Mouse (Mus musculus): ENCODE measurements around the gene Sirt5.

Sirt5 gene

DNA sequence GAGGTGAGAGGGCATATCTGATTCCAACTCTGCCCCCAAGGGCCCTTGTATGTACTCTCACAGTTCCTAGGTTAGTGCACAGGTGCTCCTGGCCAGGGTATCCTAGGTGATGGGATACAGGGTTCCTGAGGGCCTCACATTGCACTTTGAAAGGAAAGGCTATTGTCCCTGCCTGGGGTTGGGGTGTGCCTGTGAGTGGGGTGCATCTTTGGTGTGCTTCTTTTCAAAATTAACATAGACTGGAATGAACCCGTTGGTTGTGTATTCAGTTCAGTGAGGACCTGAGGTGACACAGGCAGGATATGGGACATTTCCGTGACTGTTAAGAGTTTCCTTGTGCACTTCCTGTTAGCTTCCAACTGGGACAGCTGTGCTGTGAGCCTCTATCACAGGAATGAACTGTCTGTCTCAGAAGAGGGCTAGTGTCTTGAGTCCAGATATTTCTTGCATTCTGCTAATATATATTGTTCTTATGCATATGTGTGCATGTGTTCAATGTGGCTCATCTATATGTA is 9.7 kb downstream of the Sirt5 start:
- DNase-seq = no peak

DNA sequence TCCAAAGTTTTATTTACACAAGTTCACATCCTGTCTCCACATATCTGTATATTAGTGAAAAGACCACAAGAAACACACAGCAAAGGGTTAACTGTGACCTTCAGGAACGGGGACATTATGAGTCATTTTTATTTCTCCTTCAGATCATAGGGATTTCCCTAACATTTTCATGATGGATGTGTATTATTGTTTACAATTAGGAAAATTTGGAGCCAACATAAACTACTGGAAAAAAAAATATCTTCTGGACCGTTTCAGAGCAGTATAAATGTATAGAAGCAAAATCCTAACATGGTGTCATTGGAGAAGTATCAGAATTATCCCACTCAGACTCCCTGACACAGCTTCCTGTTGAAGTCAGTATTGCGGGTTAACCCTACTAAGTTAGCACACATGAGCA is 14.7 kb downstream of the Sirt5 start:
- DNase-seq = no peak

DNA sequence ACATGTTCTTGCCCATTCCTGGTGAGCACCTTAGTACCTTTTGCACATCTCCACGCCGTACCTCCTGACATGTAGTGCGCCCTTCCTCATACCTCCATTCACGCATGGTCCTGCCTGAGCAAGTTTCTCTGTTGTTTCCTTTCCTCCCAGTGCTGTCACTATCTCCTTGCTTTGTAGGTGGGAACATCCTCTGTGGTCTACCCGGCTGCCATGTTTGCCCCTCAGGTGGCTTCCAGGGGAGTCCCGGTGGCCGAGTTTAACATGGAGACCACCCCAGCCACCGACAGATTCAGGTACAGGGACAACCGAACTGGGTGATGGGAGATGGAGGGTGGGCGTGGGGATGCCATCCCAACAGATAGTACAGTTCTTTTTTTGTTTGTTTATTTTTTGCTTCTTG is 20.0 kb downstream of the Sirt5 start:
- no peak for DNase-seq

DNA sequence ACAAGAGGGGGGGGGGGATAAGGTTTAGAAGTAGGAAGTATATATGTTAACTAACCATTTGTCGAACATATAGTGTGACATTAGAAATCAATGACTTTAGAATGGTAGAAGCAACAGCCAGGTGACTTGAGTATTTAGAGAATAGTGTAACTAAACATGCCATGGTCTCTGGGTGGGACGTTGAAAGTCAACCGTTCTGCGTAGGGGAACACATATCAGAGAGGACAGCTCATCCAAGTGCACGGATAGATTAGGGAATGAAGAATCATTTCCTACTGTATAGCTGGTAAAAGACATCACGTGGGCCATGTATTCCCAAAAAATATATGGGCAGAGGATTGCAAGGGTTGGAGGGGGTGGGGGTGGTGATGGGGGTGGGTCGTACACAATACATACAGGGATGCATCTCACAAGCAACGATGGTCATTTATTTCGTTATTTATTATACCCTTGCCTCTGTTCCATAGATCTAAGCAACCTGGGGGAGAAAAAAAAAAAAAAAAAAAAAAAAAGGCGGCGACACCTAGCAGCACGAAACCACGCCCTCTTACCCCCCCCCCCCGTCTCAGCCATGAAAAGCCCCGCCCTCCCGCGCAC is 32.5 kb downstream of the Sirt5 start:
- peak in 1 of 2 experiments; percentile 26 for DNase-seq

DNA sequence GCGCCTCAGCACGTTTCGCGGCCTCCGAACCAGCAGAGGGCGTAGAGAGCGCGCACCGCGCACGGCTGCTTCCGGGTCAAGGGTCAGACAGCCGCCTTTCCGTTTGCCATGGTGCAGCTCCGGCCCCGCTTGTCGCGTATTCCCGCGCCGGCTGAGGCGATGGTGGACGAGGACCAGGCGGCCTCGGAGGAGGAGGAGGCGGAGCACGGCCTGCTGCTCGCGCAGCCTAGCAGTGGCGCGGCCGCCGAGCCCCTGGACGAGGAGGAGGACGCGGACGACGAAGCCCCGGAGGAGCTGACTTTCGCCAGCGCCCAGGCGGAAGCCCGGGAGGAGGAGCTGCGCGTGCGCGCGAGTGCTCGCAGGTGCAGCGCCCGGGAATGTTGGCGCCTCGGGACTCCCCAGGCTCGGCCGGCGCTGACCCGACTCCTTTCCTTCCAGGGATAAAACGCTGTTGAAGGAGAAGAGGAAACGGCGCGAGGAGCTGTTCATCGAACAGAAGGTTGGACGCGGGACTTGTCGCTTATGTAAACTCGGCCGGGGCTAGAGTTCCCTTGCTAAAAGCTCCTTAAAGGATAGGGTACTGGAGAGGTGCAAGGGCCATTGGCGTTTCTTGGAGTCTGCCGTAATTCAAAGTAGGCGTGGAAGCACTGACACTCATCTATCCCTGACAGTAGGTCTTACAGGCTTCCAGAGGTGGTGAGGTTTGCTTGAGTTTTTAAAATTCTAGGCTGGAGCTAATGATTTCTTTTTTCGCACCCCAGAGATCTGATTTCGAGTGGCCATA is 33.2 kb downstream of the Sirt5 start, which contains the start of gene Nol7:
Gene Nol7 (plus strand): TSS at position 94 of the 784 bp plus-strand sequence.
- DNase-seq = peak; percentile 98 to 99

DNA sequence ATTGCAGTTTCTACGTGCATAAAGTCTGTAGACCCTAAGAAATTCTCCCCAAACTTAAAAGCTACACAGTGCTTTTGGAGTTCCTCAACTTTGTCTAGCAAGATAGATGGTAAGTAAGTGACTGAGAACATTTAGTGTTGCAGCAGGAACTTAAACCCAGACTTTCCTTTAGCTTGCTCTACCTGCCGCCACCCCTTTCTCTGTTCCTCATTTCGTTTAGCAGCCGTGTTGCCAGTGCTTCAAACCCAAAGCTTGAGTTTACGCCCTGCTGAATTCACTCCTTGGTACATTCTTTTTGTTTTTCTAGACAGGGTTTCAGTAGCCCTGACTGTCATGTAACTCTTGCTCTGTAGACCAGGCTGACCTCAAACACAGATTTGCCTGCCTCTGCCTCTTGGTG is 34.3 kb downstream of the Sirt5 start:
- no peak for DNase-seq

DNA sequence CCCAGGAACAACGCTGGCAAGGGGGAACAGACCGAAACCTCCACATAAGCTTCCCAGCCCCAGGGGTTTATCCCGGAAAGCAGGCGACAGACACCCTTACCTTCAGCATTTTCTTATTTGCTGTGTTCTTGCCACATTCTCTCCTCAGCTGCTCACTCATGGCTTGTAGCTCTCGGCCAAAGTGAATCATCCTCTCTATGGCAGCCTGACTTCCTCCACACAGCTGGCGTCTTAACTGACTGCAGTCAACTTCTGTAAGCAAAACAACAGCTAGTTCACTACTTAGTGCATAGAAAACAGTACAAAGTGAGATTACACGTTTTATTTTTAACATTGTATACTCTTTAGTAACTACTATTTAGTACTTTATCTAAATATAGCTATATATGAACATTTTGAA is 47.0 kb downstream of the Sirt5 start:
- DNase-seq = no peak

DNA sequence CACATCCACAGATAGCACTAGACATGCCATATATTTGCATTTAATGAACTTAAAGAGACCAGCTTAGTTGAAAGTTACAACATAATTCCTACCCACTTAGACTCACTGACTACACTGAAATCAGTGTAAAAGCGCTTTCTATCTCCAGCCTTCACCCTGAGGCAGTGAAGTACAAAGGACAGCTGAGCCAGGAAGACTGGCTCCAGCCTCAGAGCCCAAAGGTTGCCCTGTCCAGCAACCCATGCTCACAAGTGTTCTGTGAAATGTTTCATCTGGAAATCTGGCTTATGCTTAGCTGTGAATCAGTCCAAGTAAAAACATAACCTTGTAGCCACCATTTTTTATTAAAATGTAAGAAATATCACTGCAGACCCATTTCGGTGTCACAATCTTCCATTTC is 48.3 kb downstream of the Sirt5 start:
- DNase-seq = no peak

DNA sequence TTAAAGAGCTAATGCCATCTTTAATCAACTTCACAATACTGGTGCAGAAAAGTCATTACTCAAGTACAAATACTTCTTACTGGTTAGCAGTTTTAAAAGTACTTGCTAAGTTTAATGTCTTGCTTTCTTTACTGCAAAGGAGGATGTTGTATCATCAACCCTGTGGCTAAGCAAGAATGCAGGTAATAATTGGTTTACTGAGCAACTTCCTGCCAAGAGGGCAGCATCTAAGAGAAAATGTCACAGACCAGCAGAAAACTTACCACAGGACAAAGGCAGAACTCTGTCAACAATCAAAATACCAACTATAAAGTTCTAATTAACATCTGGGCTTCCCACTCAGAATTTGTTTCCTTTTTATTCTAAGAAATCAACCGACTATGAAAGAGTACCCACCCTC is 50.0 kb downstream of the Sirt5 start:
- no peak for DNase-seq

DNA sequence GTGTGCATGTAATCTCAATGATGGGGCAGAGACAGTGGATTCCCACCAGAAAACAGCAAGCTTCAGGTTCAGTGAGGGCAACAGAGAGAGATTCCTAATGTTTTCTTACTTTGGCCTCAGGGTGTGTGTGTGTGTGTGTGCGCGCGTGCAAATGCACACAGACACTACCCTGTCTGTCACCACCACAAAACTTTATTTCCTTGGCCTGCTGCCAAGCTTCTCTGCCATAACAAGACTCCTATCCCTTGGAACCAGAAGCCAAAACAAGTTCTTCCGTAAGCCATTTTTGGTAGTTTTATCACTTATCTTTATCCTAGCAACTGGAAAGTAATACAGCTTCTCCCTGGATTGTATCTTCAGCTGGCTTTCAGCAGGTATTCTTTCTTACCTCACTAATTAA is 63.1 kb downstream of the Sirt5 start:
- DNase-seq = no peak

DNA sequence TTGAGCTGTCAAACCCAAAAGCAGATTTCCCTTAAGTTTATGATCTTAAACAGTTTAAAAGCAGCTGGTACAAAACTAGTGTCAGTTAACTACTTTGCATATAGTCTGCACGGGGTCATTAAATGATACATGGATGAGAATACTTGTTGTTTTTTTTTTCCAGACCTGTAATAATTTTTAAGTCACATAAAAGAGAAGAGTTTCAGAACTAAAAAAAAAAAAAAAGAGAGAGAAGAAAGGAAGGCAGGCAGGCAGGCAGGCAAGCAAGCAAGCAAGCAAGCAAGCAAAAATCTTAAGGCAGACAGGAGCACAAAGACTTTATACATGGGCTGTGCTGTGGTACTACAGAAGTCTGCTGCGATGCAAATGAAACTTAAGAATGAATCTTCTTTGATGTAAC is 68.1 kb downstream of the Sirt5 start:
- no peak for DNase-seq

DNA sequence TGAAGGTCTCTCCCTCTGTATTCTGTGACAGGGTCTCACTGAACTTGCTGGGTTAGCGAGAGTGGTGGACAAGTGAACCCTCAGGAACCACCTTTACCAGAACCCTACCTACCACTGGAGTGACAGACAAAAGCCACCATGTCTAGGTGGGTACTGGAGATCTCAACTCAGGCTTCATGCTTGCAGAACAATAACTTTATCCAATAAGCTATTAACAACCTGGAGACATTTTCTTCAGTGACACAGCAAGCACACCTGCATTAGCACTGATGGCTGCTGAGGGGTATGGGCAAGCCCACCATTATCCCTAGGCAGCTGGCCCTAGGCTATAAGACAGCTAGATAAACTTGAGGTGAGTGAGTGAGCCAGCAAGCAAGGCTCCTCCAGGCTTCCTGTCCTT is 75.1 kb downstream of the Sirt5 start:
- DNase-seq = no peak

DNA sequence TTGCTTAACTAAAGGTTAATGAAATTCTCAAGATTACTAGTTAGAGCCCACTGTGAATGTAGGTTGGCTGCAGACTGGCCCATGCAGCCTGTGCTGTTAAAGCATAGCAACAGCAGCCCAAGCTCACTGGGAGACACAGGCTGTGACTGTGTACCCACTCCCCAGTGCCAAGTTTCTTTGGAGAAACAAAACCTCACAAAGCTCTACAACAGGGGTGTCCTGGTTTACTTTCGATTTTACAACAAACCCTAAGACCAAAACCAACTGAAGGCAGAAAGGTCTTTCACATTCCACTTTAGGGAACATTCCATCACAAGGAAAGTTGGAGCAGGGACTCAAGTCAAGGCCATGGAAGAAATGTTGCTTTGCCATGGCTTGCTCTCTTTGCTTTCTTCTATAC is 77.3 kb downstream of the Sirt5 start:
- DNase-seq = no peak

DNA sequence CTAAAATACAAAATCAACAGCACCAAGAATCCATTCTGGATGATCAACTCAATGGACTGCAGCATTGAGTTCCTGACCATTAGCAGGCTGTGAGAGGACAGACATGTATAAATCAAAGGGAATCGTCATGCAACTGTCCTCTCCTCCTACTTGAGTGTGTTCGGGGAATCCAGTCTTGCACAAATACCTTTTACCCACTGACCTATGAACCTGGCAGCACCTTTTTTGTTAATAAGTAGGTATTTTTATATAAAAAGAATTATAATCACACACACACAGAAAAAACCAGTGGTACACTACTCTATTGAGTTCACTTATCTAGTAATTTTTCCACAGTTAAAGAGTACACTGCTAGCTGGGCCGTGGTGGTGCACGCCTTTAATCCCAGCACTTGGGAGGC is 78.4 kb downstream of the Sirt5 start:
- DNase-seq = no peak

DNA sequence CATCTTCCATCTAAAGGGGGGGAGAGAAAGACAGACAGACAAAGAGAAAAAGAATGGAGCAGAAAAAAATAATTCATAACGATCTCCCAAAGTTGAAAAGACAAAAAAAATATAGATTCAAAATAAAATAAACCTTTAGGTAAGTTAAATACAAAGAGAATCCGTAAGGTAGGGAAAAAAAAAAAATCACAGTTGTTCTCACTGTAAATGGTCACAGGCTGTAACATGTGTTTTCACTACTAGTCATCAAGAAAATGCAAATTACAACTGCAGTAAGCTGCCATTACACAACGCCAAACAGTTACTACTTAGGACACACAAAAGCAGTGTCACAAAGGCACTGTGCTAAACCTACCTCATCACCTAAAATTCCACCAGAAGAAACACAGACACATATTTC is 79.4 kb downstream of the Sirt5 start:
- no peak for DNase-seq
